Mouse (Mus musculus) kidney, adult 18-20 months (tissue): Measurements from ENCODE around the gene Gm28308.

Experiments
- DNase-seq: peaks from one replicate; pipeline ENCODE4 v3.0.0; 2021

Gene Gm28308

DNA sequence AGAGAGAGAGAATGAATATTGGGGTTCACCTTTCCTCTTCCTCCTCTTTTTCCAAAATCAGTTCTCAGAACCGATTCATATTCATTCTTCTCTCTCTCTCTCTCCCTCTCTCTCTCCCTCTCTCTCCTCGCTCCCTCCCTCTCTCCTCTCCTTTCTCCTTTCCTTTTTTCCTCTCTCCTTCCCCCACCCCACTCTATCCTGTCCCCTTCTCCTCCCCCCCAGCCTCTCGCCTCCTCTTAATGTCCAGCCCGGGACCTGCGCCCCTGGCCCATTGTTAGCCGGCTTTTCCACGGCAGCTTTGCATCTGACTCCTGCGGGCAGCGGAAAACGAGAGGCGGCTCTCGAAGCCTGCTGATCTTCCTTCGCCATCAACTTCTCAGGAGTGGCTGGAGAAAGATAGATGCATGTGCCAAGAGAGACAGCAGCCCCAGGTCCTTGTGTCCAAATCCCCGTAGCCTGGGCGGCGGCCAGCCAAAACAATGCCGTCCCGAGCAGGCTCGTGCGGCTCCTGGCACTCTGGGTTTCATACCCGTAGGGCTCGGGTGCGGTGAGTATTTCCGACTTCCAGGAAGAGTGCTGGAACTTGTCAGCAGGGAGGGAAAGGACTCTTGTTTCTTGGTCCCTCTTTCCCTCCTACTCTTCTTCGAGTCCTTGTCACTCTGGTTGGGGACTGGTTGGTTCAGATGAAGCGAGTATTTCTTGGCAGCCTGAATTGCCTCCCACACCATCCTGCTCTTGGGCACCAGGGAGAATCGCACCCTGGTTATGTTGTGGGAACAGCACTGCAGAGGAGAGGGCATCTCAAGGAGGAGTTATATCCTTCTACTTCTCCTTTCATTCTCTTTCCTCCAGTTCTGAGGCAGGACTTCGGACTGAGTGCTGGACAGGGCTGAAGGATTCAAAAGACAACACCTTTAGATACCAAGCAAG, 47.4 kb downstream of the Gm28308 start:
- peak; percentile 47 for DNase-seq

DNA sequence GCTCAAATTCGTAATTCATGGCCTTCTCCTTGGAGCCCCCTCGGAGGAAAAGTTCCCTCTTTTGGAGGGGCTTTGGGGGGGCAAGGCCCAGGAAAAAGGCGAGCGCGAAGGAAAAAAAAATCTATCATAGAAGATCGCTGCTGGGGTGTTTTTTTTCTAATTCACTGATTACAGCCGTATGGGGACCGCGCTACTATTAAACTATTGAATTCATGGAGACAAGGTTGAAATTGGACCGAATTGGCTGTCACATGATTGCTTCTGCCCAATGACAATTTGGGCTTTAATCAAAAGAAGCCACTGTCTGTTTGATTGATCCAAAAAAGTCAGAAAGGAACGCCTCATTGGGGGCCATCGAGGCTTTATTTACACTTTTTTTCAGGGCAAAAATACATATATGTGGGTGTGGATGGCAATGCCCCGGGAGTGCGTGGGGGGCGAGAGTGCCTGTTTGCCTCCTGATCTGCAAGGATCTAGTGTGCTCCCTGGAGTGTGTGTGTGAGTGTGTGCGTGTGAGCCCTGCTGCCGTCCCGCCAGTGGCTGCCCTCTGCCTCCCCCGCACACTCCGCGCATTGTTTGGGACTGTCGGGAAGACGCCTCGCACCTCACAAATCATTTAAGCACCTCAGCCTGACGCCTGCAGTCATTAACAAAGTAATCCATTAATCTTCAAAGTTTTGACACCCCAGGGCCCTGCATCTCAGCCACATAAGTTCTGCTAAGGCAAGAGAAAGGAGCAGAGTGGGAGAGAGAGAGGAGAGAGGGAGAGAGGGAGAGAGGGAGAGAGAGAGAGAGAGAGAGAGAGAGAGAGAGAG, 48.3 kb downstream of the Gm28308 start, which contains the start of gene Hoxa2:
TSS of gene Hoxa2 (minus strand) at position 206 of the 815 bp plus-strand sequence.
- DNase-seq: peak; percentile 32

DNA sequence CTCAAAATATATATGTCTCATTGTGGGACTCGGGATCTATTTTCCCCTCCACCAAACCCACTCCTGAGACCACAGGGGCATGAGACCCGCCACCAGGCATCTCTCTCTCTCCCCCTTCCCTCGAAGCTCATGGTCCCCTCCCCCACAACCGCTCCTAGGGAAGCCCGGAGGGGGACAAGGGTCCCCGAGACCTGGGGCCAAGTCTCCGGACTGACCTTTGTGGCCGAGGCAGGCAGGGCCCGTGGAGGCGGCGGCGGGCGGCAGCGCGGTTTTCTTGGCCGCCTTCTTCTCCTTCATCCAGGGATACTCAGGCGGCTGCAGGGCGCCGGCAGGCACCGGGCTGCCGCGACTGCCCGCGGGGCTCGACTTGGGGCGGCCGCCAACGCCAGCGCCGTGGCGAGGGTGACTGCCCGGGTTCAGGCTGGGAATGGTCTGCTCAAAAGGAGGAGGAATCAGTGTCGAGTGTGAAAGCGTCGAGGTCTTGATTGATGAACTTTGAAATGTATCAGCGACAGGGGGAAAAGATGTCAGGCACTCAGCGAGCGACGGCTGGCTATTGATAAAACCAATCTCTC, 49.0 kb downstream of the Gm28308 start:
- DNase-seq: peak; percentile 61

DNA sequence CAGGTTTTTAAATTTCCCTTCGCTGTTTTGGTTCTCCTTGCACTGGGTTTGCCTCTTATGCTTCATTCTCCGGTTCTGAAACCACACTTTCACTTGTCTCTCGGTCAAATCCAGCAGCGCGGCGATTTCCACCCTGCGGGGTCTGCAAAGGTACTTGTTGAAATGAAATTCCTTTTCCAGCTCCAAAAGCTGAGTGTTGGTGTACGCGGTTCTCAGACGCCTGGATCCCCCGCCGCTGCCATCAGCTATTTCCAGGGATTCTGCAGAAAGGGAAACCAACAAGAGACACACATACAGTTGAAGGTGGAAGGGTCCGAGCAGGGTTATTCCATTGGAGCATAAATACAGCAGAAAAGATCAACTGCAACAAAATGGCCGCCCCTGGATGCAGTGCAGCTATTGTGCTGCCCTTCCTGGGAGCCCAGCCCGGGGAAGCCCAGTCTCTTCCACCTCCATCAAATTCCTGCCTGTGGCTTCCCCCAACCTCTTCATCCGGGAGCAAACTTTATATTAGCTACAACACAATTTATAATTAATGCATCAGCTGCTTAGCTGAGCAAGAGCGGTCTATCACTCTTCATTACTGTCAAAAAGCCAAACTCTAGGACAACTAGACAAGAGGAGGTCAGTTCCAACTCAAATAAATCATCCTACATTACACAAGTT, 49.6 kb downstream of the Gm28308 start:
- DNase-seq: peak; percentile 27

DNA sequence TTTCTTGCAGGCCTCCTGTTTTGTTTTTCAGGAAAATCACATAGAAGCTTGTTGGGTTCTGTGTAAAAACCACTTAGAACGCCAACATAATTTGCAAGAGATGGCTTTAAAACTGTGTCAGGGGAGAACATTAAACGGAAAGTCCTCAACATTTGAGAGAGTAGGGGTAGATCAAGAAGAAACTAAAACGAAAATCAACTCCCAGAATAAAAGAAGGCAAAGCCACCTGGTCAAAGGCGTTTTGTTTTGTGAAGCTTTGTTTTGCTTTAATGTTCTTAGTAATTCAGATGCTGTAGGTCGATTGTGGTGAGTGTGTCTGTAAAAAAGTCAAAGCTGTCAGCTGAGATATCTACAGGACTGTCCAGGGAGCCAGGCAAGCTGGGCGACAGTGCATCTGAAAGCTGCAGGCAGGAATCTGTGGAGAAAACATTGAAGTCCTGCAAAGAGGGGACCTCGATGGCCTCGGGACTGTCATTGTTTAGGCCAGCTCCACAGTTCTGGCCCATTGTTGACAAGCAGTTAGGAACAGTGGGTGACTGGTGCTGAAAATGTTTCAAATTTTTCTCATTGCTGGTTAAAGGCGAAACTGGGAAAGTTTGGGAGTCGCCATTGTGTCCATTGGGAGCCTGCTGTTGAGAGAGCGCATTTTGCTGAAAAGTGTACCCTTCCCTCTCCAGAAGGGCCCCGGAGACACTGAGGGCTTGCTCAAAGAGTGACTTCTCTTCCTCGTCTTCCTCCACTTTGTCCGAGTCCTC, 50.4 kb downstream of the Gm28308 start:
- no peak for DNase-seq

DNA sequence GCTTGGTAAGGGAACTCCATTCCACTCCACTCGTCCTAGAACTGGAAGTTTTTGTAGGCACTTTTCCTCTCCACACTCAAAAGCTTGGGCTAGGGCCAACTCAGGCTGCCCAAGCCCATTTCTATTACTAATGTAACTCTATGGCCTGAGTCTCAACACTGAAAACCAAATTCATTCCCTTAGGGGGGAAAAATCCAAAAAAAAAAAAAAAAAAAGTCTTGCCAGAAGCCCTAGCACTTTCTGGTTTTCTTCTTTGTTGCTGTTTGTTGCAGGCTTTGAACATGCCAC, 51.1 kb downstream of the Gm28308 start:
- no peak for DNase-seq

DNA sequence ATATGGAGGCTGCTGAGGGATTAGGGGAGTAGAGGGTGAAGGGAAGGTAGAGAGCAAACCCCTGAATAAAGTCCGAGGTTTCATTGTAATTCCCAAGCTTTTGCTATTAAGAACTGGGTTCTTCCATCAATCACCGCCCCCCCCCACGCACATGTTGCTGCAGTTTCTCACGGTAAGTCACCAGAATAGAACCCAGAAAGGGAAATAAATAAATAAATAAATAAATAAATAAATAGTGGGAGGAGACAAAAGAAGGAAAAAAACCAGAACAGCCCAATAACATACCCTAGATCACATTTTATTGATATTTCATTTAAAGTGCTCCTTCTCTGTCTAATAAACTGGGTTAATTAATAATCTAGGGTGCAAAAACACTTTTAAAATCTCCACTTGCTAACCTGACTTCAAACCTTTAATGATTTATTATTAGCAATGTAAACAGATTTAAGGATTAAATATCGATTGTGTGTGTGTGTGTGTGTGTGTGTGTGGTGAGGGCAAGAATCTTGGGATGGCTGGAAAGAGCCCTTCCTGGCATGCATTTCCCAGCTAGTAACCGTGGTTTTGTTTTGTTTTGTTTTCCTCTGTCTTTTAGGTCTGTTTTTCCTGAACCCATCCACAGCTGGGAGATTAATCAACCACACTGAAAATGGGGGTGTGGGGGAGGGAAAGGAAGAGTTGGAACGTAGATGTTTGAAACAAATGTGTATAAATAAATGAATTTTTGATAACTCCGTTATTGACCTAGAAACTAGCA, 51.6 kb downstream of the Gm28308 start:
- DNase-seq: no peak

DNA sequence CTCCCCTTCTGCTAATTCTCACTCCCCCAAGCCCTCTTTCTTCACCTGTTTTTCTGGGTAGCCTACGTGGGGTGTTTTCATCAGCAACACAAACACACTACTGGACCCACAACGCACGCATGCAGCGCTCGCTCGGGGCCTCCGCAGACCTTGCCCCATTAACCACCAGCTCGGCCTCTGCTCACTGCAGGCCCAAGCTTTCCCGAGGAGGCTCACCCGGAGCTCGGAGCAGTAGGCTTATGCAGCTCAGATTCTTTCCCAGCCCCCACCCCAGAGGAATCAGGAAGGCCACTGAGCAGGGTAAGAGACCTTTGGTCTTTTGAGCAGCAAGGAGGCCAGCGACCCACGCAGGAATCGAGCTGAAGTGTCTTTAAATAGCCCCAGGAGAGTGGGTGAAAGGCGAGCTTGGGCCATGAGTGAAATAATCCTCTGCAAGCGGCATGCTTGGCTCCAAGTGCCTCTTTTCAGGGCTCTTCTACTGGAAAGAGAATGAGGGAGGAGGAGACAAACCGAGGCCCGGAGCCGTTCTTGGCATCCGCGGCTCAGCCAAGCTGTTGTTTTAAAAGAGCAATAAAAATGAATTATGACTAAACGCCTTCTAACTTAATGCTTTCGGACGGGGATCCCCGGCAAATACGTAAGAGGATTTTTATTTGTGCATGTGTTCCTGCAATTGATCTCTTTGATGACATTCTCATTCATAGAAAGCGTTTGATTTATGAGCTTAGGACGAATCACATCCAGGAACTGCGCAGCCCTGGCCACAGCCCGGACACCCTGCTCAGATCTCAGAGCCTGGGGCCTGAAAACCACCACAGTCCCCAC, 52.4 kb downstream of the Gm28308 start:
- peak; percentile 73 for DNase-seq

DNA sequence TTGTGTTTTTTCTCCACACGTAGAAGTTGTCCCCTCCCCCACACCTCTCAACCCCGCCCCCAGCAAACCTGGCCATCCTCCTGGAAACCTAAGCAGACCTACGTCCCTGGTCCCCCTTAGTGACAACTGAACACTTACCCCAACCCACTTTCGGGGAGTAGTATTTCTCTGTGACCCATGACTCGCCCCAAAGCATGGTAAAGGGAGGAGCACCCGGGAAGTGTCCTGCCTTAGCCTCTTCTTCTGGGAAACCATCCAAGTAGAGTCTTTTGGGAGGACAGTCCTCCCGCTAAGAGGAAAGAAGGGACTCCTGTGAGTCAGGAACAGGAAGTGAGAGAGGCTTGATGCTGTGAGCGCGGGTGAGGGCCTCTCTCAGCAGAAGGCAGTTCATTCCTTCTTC, 53.2 kb downstream of the Gm28308 start:
- peak; percentile 38 for DNase-seq

DNA sequence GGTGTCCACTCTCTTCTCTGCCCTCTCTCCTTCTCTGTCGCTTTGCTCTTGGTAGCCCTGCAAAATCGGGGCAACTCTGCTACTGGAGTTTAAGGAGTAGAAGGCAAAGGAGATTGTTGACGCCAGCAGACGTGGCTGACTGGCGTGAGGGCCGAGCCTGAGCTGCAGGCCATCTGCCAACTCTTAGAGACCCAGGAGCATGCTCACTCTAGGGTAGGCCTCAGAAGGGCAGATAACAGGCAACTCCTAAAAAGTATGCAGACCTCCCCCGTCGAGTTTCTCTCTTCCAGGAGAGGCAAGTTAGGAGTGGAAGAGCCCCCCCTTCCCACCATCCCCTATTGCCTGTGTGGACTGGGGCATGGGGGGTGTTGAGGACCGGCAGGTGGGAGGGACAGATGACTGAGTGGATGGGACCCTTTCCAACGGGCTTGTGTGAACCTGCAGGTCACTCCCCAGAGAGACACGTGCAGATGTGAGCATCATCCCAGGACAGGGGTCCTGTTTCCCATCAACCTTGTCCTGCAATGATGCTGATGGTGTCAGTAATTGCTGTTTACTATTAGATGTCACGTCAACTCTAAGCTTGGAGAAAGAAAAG, 53.9 kb downstream of the Gm28308 start:
- peak; percentile 62 for DNase-seq

DNA sequence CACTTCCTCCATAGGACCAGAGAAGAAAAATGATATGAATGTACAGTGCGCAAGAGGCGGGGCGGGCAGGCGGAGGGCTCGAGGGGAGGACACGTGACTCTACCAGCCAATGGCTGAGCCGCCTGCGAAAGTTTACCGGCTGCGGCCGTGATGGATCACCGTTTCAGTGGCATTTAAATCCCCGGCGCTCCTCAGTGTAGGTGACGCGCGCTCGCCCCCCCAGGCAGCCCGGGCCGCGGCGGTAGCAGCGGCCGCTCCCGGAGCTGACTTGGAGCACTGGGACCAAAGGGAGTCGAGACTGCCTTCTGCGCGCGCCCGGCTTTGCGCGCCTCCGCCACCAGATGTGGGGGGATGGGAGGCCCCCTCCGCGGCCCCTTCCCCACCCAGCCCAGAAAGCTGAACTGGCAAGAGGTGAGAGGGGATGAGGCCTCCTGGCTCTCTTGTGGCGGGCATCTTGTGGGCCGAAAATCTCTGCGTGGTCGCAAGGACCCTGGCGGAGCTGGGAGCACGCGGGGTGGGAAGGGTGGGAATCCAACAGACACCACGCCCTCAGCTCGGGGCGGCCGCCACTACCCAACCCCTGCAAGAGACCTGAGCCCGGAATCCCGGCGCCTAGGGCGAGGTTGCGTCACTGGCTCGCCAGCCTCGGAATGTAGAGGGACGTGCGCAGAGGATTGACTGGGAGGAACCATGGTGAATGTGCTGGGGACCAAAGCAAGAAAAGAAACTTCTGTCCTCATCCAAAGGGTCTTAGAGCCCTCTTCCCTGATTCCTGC, 54.7 kb downstream of the Gm28308 start, which contains the start of gene Hoxa1:
TSS of gene Hoxa1 (minus strand) at position 42 of the 776 bp plus-strand sequence.
- peak; percentile 90 for DNase-seq

DNA sequence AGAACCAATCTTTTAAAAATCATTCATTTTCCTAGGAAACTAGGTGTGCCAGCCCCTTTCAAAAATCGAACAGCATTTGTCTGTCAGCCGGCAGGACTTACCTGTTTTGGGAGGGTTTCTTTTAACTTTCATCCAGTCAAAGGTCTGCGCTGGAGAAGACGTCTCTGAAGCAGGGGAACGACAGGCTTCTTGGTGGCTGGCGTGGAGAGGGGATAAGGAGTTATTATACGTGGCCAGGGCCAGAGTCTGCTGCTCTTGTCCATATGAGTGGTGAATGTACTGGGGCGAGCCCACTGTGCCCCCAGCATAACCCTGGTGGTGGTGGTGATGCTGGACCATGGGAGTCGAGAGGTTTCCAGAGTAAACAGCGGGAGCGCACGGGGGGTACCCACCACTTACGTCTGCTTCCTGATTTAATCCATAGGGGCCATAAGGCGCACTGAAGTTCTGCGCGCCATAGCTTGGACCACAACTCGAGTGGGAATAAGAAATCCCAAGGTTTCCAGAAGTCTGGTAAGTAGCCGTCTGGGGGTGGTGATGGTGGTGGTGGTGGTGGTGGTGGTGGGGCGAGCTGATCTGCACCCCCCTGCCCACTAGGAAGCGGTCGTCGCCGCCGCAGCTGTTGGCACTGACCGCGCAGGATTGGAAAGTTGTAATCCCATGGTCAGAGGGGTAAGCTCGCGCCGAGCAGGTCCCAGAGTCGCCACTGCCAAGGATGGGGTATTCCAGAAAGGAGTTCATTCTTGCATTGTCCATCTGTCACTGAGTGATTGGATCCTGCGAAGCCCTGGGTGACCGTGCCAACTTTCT, 55.5 kb downstream of the Gm28308 start:
- no peak for DNase-seq

DNA sequence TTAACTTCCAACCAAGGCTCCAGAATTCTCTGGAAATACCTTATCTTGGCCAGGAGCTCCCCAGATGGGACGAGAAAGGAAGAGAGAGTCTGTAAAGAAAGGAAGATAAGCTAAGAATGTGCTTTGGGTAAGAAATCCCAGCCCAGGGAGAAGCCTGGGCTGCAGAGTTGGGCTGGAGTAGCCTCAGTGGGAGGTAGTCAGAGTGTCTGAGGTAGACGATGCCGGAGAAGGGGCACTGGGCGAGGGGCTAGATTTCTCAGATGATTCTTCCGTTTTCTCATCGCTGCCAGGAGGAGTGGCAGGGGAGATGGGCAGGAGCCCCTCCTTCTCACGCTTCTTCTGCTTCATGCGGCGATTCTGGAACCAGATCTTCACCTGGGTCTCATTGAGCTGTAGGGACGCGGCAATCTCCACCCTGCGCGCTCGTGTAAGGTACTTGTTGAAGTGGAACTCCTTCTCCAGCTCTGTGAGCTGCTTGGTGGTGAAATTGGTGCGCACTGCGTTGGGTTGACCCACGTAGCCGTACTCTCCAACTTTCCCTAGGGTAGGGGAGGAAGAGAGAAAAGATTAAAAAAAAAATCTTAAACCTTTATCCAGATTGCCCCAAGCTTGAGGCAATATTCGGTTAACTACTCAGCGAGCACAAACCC, 56.5 kb downstream of the Gm28308 start:
- DNase-seq: no peak

DNA sequence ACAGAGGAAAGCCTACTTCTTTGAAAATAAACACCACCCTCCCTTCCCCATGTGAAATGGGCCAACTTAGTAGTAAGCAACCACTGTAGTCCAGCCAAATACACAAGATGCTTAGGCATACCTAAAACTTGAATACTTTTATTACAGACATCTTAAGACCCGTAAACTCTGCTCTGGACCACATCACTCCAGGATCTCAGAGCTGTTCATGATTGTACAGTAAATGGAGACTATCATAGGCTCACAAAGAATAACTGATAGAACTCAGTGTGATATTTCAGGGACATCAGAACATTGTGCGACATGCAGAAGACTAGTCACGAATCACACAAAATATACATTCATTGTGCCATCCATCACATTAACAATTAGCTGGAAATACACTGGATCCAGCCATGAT, 57.7 kb downstream of the Gm28308 start:
- DNase-seq: no peak

DNA sequence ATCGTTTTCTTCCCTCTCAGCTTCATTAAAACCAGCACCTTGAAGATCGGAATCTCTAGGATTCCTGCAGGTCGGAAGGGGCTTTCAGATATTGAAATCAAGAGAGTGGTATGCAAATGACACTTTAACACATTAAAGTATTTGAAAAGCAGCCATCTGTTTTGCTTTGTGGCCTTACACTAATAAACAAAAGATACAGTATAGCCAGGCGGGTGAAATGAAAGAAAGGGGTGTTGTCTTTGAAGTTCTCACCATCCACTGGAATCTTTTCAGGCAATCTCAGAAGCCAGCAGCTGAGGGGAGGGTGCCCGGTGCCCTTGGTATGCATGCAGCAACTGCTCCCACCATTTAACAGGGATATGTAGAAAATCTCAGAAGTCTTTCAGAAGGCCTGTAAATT, 59.1 kb downstream of the Gm28308 start:
- no peak for DNase-seq

DNA sequence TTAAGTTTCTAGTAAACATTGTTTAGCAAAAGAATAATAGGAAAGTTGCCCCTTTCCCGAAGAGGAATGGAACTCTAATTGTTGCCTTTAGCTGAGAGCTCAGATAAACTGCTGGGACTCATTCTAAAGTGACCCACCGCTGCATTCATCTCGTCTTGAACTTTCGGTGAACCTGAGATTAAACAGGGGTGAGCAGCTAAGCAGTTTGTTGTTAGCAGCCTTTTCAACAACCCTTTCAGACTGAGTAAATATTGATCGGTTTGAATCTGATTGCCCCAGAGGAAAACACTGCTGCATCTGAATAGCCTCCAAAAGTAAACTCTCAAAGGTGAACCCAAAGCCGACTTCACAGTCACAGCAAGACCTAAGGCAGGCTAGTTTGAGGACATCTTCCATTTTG, 59.9 kb downstream of the Gm28308 start:
- no peak for DNase-seq

DNA sequence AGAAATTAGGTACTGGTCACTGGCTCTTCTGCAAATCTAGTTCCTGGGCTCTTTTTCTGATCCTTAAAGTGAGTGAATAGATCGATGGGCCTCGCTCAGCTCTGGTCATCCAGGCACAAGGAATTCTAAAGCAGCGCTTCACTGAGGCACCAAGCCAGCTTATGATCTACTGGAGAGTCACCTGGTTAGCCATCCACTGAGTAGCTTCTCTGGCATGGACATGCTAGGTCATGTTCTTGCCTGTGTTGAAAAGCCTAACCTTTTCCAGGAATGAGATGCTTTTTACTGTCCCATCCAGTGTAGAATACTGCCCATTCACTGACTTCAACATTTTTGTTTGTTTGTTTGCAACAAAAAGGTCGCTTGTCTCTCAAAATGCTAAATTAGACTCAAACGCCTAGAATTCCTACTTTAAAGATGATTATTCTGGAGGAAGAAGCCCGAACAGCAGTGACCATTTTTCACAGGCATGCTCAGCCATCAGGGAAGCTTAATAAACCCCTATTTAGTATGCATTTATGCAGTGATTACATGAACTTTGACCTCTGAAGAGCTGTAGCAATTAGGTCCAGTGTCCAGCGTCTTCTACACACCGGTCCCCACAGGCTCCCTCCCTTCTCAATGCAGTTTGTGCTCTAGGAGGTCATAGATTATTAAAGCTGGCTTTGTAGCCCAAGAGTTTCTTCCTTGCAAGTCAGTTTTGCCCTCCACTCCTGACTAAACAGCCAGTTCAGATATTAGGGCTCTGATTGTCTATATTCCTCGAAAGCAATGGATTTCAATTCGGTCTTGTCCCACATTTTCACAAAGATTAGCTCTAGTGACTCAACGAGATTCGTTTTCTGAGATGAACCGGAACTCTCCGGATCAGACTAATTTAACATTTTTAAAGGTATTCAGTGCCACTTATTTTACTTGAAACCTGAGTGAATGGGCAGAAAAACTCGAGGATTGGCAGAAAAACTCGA, 60.6 kb downstream of the Gm28308 start:
- DNase-seq: no peak
